Mouse (Mus musculus) lung, embryonic 16.5 days (tissue): ENCODE measurements around the gene Pkib. TPM values are rescaled to one million over a fixed set of nuclear protein-coding genes. Genes with fewer than 3 reads are reported as not detected.

Experiments used
- ATAC-seq: fragments of 200-750 bp; cut with Nextera tagmentation; 2 replicates; pipeline ENCODE4 v1.8.0; 2017; ENCODE audit warnings: low read depth, mild to moderate bottlenecking, moderate library complexity
- H3K27ac ChIP-seq: fragments of 300-500 bp; sonication (generic); 2 replicates; pipeline ENCODE4 v1.5.1; 2014; ENCODE audit warnings: mild to moderate bottlenecking, control low read depth, low read length
- H3K27me3 ChIP-seq: fragments of 300-500 bp; sonication (generic); 2 replicates; pipeline ENCODE4 v1.6.1; 2014; ENCODE audit warnings: low read depth, low read length, mixed read lengths; ENCODE audit not compliant: control insufficient read depth, insufficient read depth
- H3K36me3 ChIP-seq: fragments of 300-500 bp; sonication (generic); 2 replicates; pipeline ENCODE4 v1.6.1; 2014; ENCODE audit warnings: low read length; ENCODE audit not compliant: control insufficient read depth, insufficient read depth
- H3K4me1 ChIP-seq: fragments of 300-500 bp; sonication (generic); replicated peaks from 2 replicates; pipeline ENCODE4 v1.6.1; 2014; ENCODE audit warnings: low read length, mixed read lengths; ENCODE audit not compliant: control insufficient read depth, insufficient read depth
- H3K4me2 ChIP-seq: fragments of 300-500 bp; sonication (generic); 2 replicates; pipeline ENCODE4 v1.6.1; 2014; ENCODE audit warnings: low read depth, low read length, control low read depth
- H3K4me3 ChIP-seq: fragments of 300-500 bp; sonication (generic); 2 replicates; pipeline ENCODE4 v1.5.1; 2014; ENCODE audit warnings: mild to moderate bottlenecking, low read length, control low read depth
- H3K9ac ChIP-seq: fragments of 300-500 bp; sonication (generic); 2 replicates; pipeline ENCODE4 v1.6.1; 2014; ENCODE audit warnings: low read length, control low read depth
- H3K9me3 ChIP-seq: fragments of 300-500 bp; sonication (generic); 2 replicates; pipeline ENCODE4 v1.6.1; 2016; ENCODE audit warnings: low read length; ENCODE audit not compliant: control insufficient read depth
- WGBS: fragments of 180-500 bp; shearing (Covaris S2); extraction: QIAGEN DNeasy Blood & Tissue Kit; methylation state at CpG from one replicate; pipeline ENCODE4 v1.1.7; 2014; 5-methylcytosine and 5-hydroxymethylcytosine counted together
- polyA plus RNA-seq: library from polyadenylated mRNA; unstranded; fragments of >200 nt; fragmentation: Nextera tagmentation; extraction: Ambion mirVana; gene quantifications from 2 replicates; pipeline ENCODE4 v1.2.1, GENCODE M21; 2015

Gene Pkib
- polyA plus RNA-seq = 1.6 and 3.4 TPM in 2 replicates

GRCm38 (mm10) chr10:57631896-57632867, at the start of gene Pkib:
Pkib (plus strand) TSS chr10:57631981.
- Histone ChIP-seq H3K4me3 (peak within 1 kb of the TSS; percentile 42), H3K36me3 (no peaks in the 10 kb centered on the region), H3K9me3 (no peaks in the 10 kb centered on the region), H3K4me1 (peaks cover 4% of the 10 kb centered on the region), H3K27ac (no peak within 1 kb of the TSS), H3K27me3 (peaks cover 9% of the 10 kb centered on the region; the same call in 1 of the 2 replicates), H3K4me2 (peak within 1 kb of the TSS; percentile 72), H3K9ac (peak within 1 kb of the TSS; percentile 28; the same call in 1 of the 2 replicates)
- WGBS = 4% methylated on average over 40 of the region's 41 CpGs
- peak; percentile 87 for ATAC-seq

GRCm38 (mm10) chr10:57583927-57584326, 47.9 kb upstream of the Pkib start:
- Histone ChIP-seq H3K27me3 (no peaks in the 10 kb centered on the region), H3K27ac (no peak overlapping the region), H3K4me3 (no peak overlapping the region), H3K9ac (no peak overlapping the region), H3K9me3 (no peaks in the 10 kb centered on the region), H3K36me3 (no peaks in the 10 kb centered on the region), H3K4me2 (no peak overlapping the region), H3K4me1 (no peaks in the 10 kb centered on the region)
- 32% methylated on average over 1 of the region's 1 CpGs for WGBS
- ATAC-seq = no peak

- no peak for ATAC-seq
- no peak overlapping the region for H3K27ac ChIP-seq
- H3K4me2 ChIP-seq = no peak overlapping the region
- no peak overlapping the region for H3K4me3 ChIP-seq
- no peaks in the 10 kb centered on the region for H3K4me1 ChIP-seq
- 74% methylated on average over 2 of the region's 2 CpGs for WGBS
- no peaks in the 10 kb centered on the region for H3K9me3 ChIP-seq
- H3K27me3 ChIP-seq = no peaks in the 10 kb centered on the region
- no peaks in the 10 kb centered on the region for H3K36me3 ChIP-seq
- no peak overlapping the region for H3K9ac ChIP-seq
Observed at GRCm38 (mm10) chr10:57594266-57594665, 37.5 kb upstream of the Pkib start.

- Histone ChIP-seq H3K36me3 (no peaks in the 10 kb centered on the region), H3K27ac (no peak overlapping the region), H3K27me3 (no peaks in the 10 kb centered on the region), H3K9ac (no peak overlapping the region), H3K4me2 (no peak overlapping the region), H3K9me3 (no peaks in the 10 kb centered on the region), H3K4me1 (no peaks in the 10 kb centered on the region), H3K4me3 (no peak overlapping the region)
- no peak for ATAC-seq
- 73% methylated on average over 2 of the region's 2 CpGs for WGBS
Observed at GRCm38 (mm10) chr10:57597172-57597571, 34.6 kb upstream of the Pkib start.

GRCm38 (mm10) chr10:57602951-57603350, 28.8 kb upstream of the Pkib start:
- Histone ChIP-seq H3K9ac (no peak overlapping the region), H3K27ac (no peak overlapping the region), H3K4me2 (no peak overlapping the region), H3K4me3 (no peak overlapping the region), H3K4me1 (no peaks in the 10 kb centered on the region), H3K9me3 (no peaks in the 10 kb centered on the region), H3K36me3 (no peaks in the 10 kb centered on the region), H3K27me3 (no peaks in the 10 kb centered on the region)
- 91% methylated on average over 4 of the region's 4 CpGs for WGBS
- ATAC-seq = no peak

GRCm38 (mm10) chr10:57623311-57623710, 8.5 kb upstream of the Pkib start:
- ATAC-seq = no peak
- Histone ChIP-seq H3K4me2 (no peak overlapping the region), H3K4me3 (no peak overlapping the region), H3K36me3 (no peaks in the 10 kb centered on the region), H3K9ac (no peak overlapping the region), H3K4me1 (no peaks in the 10 kb centered on the region), H3K27me3 (no peaks in the 10 kb centered on the region), H3K9me3 (no peaks in the 10 kb centered on the region), H3K27ac (no peak overlapping the region)
- 76% methylated on average over 10 of the region's 10 CpGs for WGBS

GRCm38 (mm10) chr10:57627773-57628172, 4.0 kb upstream of the Pkib start:
- WGBS = 80% methylated on average over 2 of the region's 2 CpGs
- no peak overlapping the region for H3K4me3 ChIP-seq
- H3K36me3 ChIP-seq = no peaks in the 10 kb centered on the region
- H3K9ac ChIP-seq = no peak overlapping the region
- no peak overlapping the region for H3K27ac ChIP-seq
- H3K9me3 ChIP-seq = no peaks in the 10 kb centered on the region
- peaks cover 4% of the 10 kb centered on the region for H3K4me1 ChIP-seq
- no peak overlapping the region for H3K4me2 ChIP-seq
- peaks cover 8% of the 10 kb centered on the region; the same call in 1 of the 2 replicates for H3K27me3 ChIP-seq
- ATAC-seq = no peak

- H3K9me3 ChIP-seq = no peaks in the 10 kb centered on the region
- H3K27me3 ChIP-seq = peaks cover 9% of the 10 kb centered on the region; the same call in 1 of the 2 replicates
- no peak overlapping the region for H3K9ac ChIP-seq
- H3K4me2 ChIP-seq = no peak overlapping the region
- H3K27ac ChIP-seq = no peak overlapping the region
- ATAC-seq = no peak
- 90% methylated on average over 2 of the region's 2 CpGs for WGBS
- no peaks in the 10 kb centered on the region for H3K36me3 ChIP-seq
- peaks cover 4% of the 10 kb centered on the region for H3K4me1 ChIP-seq
- H3K4me3 ChIP-seq = no peak overlapping the region
Observed at GRCm38 (mm10) chr10:57630557-57630956, 1.2 kb upstream of the Pkib start.

- no peak for ATAC-seq
- H3K36me3 ChIP-seq = no peaks in the 10 kb centered on the region
- H3K4me1 ChIP-seq = peaks cover 4% of the 10 kb centered on the region
- H3K9me3 ChIP-seq = no peaks in the 10 kb centered on the region
- no peak overlapping the region for H3K9ac ChIP-seq
- 61% methylated on average over 4 of the region's 4 CpGs for WGBS
- H3K27me3 ChIP-seq = peaks cover 9% of the 10 kb centered on the region; the same call in 1 of the 2 replicates
- H3K4me3 ChIP-seq = no peak overlapping the region
- H3K27ac ChIP-seq = no peak overlapping the region
- H3K4me2 ChIP-seq = 0 out of 2 replicates have a peak overlapping the region, but pooled peaks have one; percentile 72
Observed at GRCm38 (mm10) chr10:57632868-57633240, 1.1 kb downstream of the Pkib start.
